Mouse (Mus musculus) midbrain, postnatal 0 days (tissue): ENCODE data around the gene Nol12. TPM values are rescaled to one million over a fixed set of nuclear protein-coding genes. Genes with fewer than 3 reads are reported as not detected.

Source experiments
- ATAC-seq: fragments of 200-750 bp; cut with Nextera tagmentation; 2 replicates; pipeline ENCODE4 v1.8.0; 2017; ENCODE audit warnings: moderate number of reproducible peaks, mild to moderate bottlenecking, moderate TSS enrichment, moderate library complexity; ENCODE audit not compliant: low FRiP score
- DNase-seq: peaks from one replicate; pipeline ENCODE4 v3.0.0-alpha.2; 2015; ENCODE audit warnings: low spot score
- H3K27ac ChIP-seq: fragments of 300-500 bp; sonication (generic); 2 replicates; pipeline ENCODE4 v1.5.1; 2014; ENCODE audit warnings: low read depth, mild to moderate bottlenecking, low read length, mixed read lengths
- H3K27me3 ChIP-seq: fragments of 300-500 bp; sonication (generic); 2 replicates; pipeline ENCODE4 v1.6.1; 2014; ENCODE audit warnings: low read length, control low read depth, mixed read lengths; ENCODE audit not compliant: insufficient read depth
- H3K36me3 ChIP-seq: fragments of 300-500 bp; sonication (generic); 2 replicates; pipeline ENCODE4 v1.6.1; 2014; ENCODE audit warnings: low read length, control low read depth, mixed read lengths; ENCODE audit not compliant: insufficient read depth
- H3K4me1 ChIP-seq: fragments of 300-500 bp; sonication (generic); 2 replicates; pipeline ENCODE4 v1.6.1; 2014; ENCODE audit warnings: mild to moderate bottlenecking, control low read depth, antibody characterized with exemption, low read length, mixed read lengths; ENCODE audit not compliant: insufficient read depth
- H3K4me2 ChIP-seq: fragments of 300-500 bp; sonication (generic); 2 replicates; pipeline ENCODE4 v1.6.1; 2014; ENCODE audit warnings: low read depth, mild to moderate bottlenecking, low read length, mixed read lengths; ENCODE audit not compliant: poor library complexity, severe bottlenecking
- H3K4me3 ChIP-seq: fragments of 300-500 bp; sonication (generic); 2 replicates; pipeline ENCODE4 v1.5.1; 2014; ENCODE audit warnings: low read depth, mild to moderate bottlenecking, low read length, moderate library complexity
- H3K9ac ChIP-seq: fragments of 300-500 bp; sonication (generic); replicated peaks from 2 replicates; pipeline ENCODE4 v1.6.1; 2014; ENCODE audit warnings: mild to moderate bottlenecking, low read length, moderate library complexity, mixed read lengths; ENCODE audit not compliant: poor library complexity, severe bottlenecking
- H3K9me3 ChIP-seq: fragments of 300-500 bp; sonication (generic); 2 replicates; pipeline ENCODE4 v1.6.1; 2016; ENCODE audit warnings: low read length, control low read depth
- CTCF ChIP-seq: IDR thresholded peaks from 2 replicates; pipeline ENCODE4 v1.5.1; 2016; ENCODE audit warnings: antibody characterized with exemption, mild to moderate bottlenecking
- WGBS: fragments of 180-500 bp; shearing (Covaris S2); extraction: QIAGEN DNeasy Blood & Tissue Kit; methylation state at CpG from one replicate; pipeline ENCODE4 v1.1.7; 2014; 5-methylcytosine and 5-hydroxymethylcytosine counted together
- polyA plus RNA-seq: library from polyadenylated mRNA; unstranded; fragments of >200 nt; fragmentation: Nextera tagmentation; extraction: Ambion mirVana; gene quantifications from 2 replicates; pipeline ENCODE4 v1.2.1, GENCODE M21; 2015
- total RNA-seq: library from RNA; depleted of rRNA; stranded (reverse); fragments of >200 nt; gene quantifications from 2 replicates; pipeline ENCODE4 v1.2.3, GENCODE M21; 2014

Nol12 gene
- total and polyA plus RNA-seq, 2 experiments from 2014 or later: 8.1 to 64.0 TPM

GRCm38 (mm10) chr15:78901422-78901789, 33.3 kb upstream of the Nol12 start:
- Histone ChIP-seq H3K27ac (no peak overlapping the region), H3K36me3 (peaks cover 2% of the 10 kb centered on the region; the same call in 1 of the 2 replicates), H3K9me3 (no peaks in the 10 kb centered on the region), H3K4me2 (no peak overlapping the region), H3K27me3 (peaks cover 3% of the 10 kb centered on the region; the same call in 1 of the 2 replicates), H3K9ac (no peak overlapping the region), H3K4me1 (0 out of 2 replicates have a peak, but pooled peaks cover 3% of the 10 kb centered on the region), H3K4me3 (no peak overlapping the region)
- no peak for ATAC-seq
- WGBS: 39% methylated on average over 8 of the region's 8 CpGs
- DNase-seq: no peak
- peak; percentile 16; the same call in 1 of the 2 replicates for TF ChIP-seq CTCF

GRCm38 (mm10) chr15:78903243-78903642, 31.5 kb upstream of the Nol12 start:
- no peak overlapping the region for H3K4me3 ChIP-seq
- H3K27ac ChIP-seq: no peak overlapping the region
- 2% methylated on average over 2 of the region's 2 CpGs for WGBS
- H3K27me3 ChIP-seq: peaks cover 3% of the 10 kb centered on the region; the same call in 1 of the 2 replicates
- no peak overlapping the region for H3K9ac ChIP-seq
- H3K9me3 ChIP-seq: no peaks in the 10 kb centered on the region
- TF ChIP-seq CTCF: peak; percentile 91
- ATAC-seq (peak; percentile 6; the same call in 1 of the 2 replicates), DNase-seq (peak; percentile 80)
- H3K36me3 ChIP-seq: peaks cover 2% of the 10 kb centered on the region; the same call in 1 of the 2 replicates
- H3K4me1 ChIP-seq: 0 out of 2 replicates have a peak, but pooled peaks cover 3% of the 10 kb centered on the region
- H3K4me2 ChIP-seq: no peak overlapping the region

- Histone ChIP-seq H3K4me3 (no peak overlapping the region), H3K36me3 (peaks cover 2% of the 10 kb centered on the region; the same call in 1 of the 2 replicates), H3K27me3 (no peaks in the 10 kb centered on the region), H3K4me2 (no peak overlapping the region), H3K9me3 (no peaks in the 10 kb centered on the region), H3K27ac (no peak overlapping the region), H3K9ac (0 out of 2 replicates have a peak overlapping the region, but pooled peaks have one; percentile 8), H3K4me1 (no peaks in the 10 kb centered on the region)
- TF ChIP-seq CTCF: no peak
- 80% methylated on average over 7 of the region's 7 CpGs for WGBS
- ATAC-seq (no peak), DNase-seq (no peak)
These were observed 26.3 kb upstream of the Nol12 start for GRCm38 (mm10) chr15:78908399-78908798.

- Histone ChIP-seq H3K9ac (0 out of 2 replicates have a peak overlapping the region, but pooled peaks have one; percentile 8), H3K27ac (no peak overlapping the region), H3K4me3 (no peak overlapping the region), H3K36me3 (peaks cover 2% of the 10 kb centered on the region; the same call in 1 of the 2 replicates), H3K4me2 (no peak overlapping the region), H3K9me3 (no peaks in the 10 kb centered on the region), H3K4me1 (no peaks in the 10 kb centered on the region), H3K27me3 (no peaks in the 10 kb centered on the region)
- ATAC-seq (no peak), DNase-seq (no peak)
- 85% methylated on average over 8 of the region's 8 CpGs for WGBS
- TF ChIP-seq CTCF: no peak
These were observed 25.8 kb upstream of the Nol12 start for GRCm38 (mm10) chr15:78908982-78909381.

GRCm38 (mm10) chr15:78912040-78912439, 22.7 kb upstream of the Nol12 start:
- Histone ChIP-seq H3K4me1 (no peaks in the 10 kb centered on the region; the same call in 1 of the 2 replicates), H3K9me3 (no peaks in the 10 kb centered on the region), H3K27me3 (no peaks in the 10 kb centered on the region), H3K4me2 (no peak overlapping the region), H3K4me3 (no peak overlapping the region), H3K36me3 (no peaks in the 10 kb centered on the region), H3K9ac (no peak overlapping the region), H3K27ac (no peak overlapping the region)
- WGBS: 28% methylated on average over 9 of the region's 9 CpGs
- ATAC-seq (no peak), DNase-seq (peak; percentile 60)
- peak; percentile 69 for TF ChIP-seq CTCF

- Histone ChIP-seq H3K4me2 (peak within 1 kb of the TSS; percentile 63), H3K4me3 (peak within 1 kb of the TSS; percentile 71), H3K36me3 (peaks cover 10% of the 10 kb centered on the region), H3K9me3 (no peaks in the 10 kb centered on the region), H3K27ac (peak within 1 kb of the TSS; percentile 97), H3K9ac (peak within 1 kb of the TSS; percentile 91), H3K27me3 (no peaks in the 10 kb centered on the region), H3K4me1 (no peaks in the 10 kb centered on the region; the same call in 1 of the 2 replicates)
- under 1% methylated on average over 42 of the region's 51 CpGs for WGBS
- DNase-seq (peak; percentile 99), ATAC-seq (peak; percentile 94)
- no peak for TF ChIP-seq CTCF
These were observed 21.1 kb upstream of the Nol12 start, which contains the start of gene Pdxp for GRCm38 (mm10) chr15:78913632-78914090. Gene Pdxp (plus strand): TSS chr15:78913919.
